Mouse (Mus musculus) cerebellum, adult 2 months (tissue): ENCODE data around the gene Atp11a. TPM values are rescaled to one million over a fixed set of nuclear protein-coding genes. Genes with fewer than 3 reads are reported as not detected.
A peak's percentile ranks its signal among the peaks of the same experiment; 100 is the strongest.

Source experiments
- DNase-seq, 2 experiments: peaks; one replicate each; pipeline ENCODE4 v3.0.0; 2021
- H3K27ac ChIP-seq: fragments of 200-500 bp; 2 replicates; pipeline ENCODE4 v1.5.1; 2012; ENCODE audit warnings: low read length, control low read depth, inconsistent platforms; ENCODE audit not compliant: insufficient read depth
- H3K27me3 ChIP-seq: fragments of 200-500 bp; 2 replicates; pipeline ENCODE4 v1.6.1; 2012; ENCODE audit warnings: inconsistent platforms, mild to moderate bottlenecking, low read length, moderate library complexity; ENCODE audit not compliant: control insufficient read depth, insufficient read depth
- H3K4me1 ChIP-seq: fragments of 200-500 bp; 2 replicates; pipeline ENCODE4 v1.6.1; 2011; ENCODE audit warnings: low read length; ENCODE audit not compliant: control insufficient read depth, insufficient read depth
- H3K4me3 ChIP-seq: fragments of 200-500 bp; replicated peaks from 2 replicates; pipeline ENCODE3; 2011; ENCODE audit warnings: mild to moderate bottlenecking, low read depth, low read length, control low read depth; ENCODE audit not compliant: insufficient read depth
- CTCF ChIP-seq: fragments of 200-500 bp; IDR thresholded peaks from 2 replicates; pipeline ENCODE4 v1.5.1; 2011; ENCODE audit warnings: low read depth, mild to moderate bottlenecking, control low read depth, low read length, moderate library complexity, borderline replicate concordance; ENCODE audit not compliant: insufficient read depth
- POLR2A ChIP-seq: fragments of 200-500 bp; IDR thresholded peaks from 2 replicates; pipeline ENCODE4 v1.6.1; 2011; ENCODE audit warnings: low read length, control low read depth, borderline replicate concordance; ENCODE audit not compliant: insufficient read depth
- WGBS: fragments of 180-500 bp; shearing (Covaris S2); methylation state at CpG from one replicate; pipeline ENCODE4 v1.1.7; 2018; 5-methylcytosine and 5-hydroxymethylcytosine counted together
- polyA plus RNA-seq: library from polyadenylated mRNA; depleted of rRNA; stranded (reverse); fragments of >200 nt; gene quantifications from 2 replicates; pipeline ENCODE4 v1.2.3, GENCODE M21; 2012

Gene Atp11a
- polyA plus RNA-seq, 1 experiment, result 63.6 TPM

DNA sequence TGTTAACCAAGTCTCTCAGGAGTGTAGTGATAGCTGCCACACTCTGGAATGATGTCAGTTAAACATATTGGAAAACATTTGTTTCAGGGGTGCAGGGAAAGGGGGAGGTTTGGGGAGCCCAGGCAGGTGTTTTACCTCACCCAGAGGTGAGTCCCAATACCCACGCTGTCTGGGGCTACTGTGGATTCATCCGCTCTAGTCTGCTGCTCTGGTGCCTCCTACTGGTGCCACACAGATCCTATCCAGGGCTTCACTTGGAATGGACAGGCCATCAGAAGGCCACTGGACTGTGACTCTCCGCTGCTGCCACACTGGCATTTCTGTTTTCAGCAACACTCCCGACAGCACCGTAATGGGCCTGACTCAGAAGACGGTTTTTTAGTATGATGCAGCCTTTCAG is 109.0 kb downstream of the Atp11a start:
- no peak overlapping the region for H3K4me3 ChIP-seq
- H3K27ac ChIP-seq, result no peak overlapping the region
- no peak for DNase-seq
- no peaks in the 10 kb centered on the region for H3K27me3 ChIP-seq
- H3K4me1 ChIP-seq, result peaks cover 17% of the 10 kb centered on the region
- TF ChIP-seq CTCF, result peak; percentile 22; the same call in 1 of the 2 replicates
- TF ChIP-seq POLR2A, result no peak
- 60% methylated on average over 6 of the region's 6 CpGs for WGBS

GRCm38 (mm10) chr8:12869661-12870060 is 112.8 kb downstream of the Atp11a start:
- Histone ChIP-seq H3K4me3 (no peak overlapping the region), H3K27me3 (no peaks in the 10 kb centered on the region), H3K27ac (no peak overlapping the region), H3K4me1 (peaks cover 6% of the 10 kb centered on the region)
- 54% methylated on average over 3 of the region's 3 CpGs for WGBS
- no peak for DNase-seq
- TF ChIP-seq POLR2A (no peak), CTCF (no peak)

GRCm38 (mm10) chr8:12870656-12871055 is 113.8 kb downstream of the Atp11a start:
- TF ChIP-seq CTCF (no peak), POLR2A (no peak)
- 92% methylated on average over 5 of the region's 5 CpGs for WGBS
- H3K27me3 ChIP-seq, result no peaks in the 10 kb centered on the region
- H3K4me1 ChIP-seq, result peaks cover 15% of the 10 kb centered on the region
- no peak overlapping the region for H3K4me3 ChIP-seq
- no peak for DNase-seq
- H3K27ac ChIP-seq, result no peak overlapping the region

GRCm38 (mm10) chr8:12871461-12871860 is 114.6 kb downstream of the Atp11a start:
- no peaks in the 10 kb centered on the region for H3K27me3 ChIP-seq
- no peak overlapping the region for H3K27ac ChIP-seq
- TF ChIP-seq CTCF, result no peak
- no peak for TF ChIP-seq POLR2A
- 41% methylated on average over 5 of the region's 5 CpGs for WGBS
- peaks cover 23% of the 10 kb centered on the region for H3K4me1 ChIP-seq
- no peak overlapping the region for H3K4me3 ChIP-seq
- DNase-seq, result no peak

DNA sequence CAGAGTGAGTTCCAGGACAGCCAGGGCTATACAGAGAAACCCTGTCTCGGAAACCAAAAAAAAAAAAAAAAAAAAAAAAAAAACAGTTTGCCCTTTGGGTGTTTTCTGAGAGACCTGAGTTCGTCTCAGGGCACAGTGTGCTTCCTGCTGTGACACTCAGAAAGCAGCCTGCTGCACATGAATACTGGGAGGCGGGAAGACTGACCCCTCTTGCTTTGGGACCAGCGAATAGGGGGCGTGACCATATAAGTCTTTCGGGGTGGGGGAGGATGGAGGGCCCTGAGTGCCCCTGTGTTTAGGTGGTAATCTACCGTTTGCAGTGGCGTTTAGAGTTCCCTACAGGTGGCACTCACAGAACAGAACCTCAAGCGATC is 116.2 kb downstream of the Atp11a start:
- H3K4me3 ChIP-seq, result peak overlapping the region; percentile 85
- H3K27ac ChIP-seq, result peak overlapping the region; percentile 73
- 9% methylated on average over 9 of the region's 9 CpGs for WGBS
- TF ChIP-seq POLR2A, result no peak
- TF ChIP-seq CTCF, result no peak
- peaks cover 31% of the 10 kb centered on the region for H3K4me1 ChIP-seq
- H3K27me3 ChIP-seq, result no peaks in the 10 kb centered on the region
- DNase-seq, result no peak

- TF ChIP-seq POLR2A, result peak; percentile 19; the same call in 1 of the 2 replicates
- no peak for TF ChIP-seq CTCF
- peak within 1 kb of the TSS; percentile 94 for H3K27ac ChIP-seq
- H3K27me3 ChIP-seq, result no peaks in the 10 kb centered on the region
- H3K4me1 ChIP-seq, result peaks cover 31% of the 10 kb centered on the region
- peak; percentile 80 to 82 for DNase-seq
- under 1% methylated on average over 29 of the region's 30 CpGs for WGBS
- H3K4me3 ChIP-seq, result peak within 1 kb of the TSS; percentile 85
Observed at GRCm38 (mm10) chr8:12873357-12874046, 116.7 kb downstream of the Atp11a start, which contains the start of gene Mcf2l. Mcf2l (plus strand) TSS chr8:12873806.

DNA sequence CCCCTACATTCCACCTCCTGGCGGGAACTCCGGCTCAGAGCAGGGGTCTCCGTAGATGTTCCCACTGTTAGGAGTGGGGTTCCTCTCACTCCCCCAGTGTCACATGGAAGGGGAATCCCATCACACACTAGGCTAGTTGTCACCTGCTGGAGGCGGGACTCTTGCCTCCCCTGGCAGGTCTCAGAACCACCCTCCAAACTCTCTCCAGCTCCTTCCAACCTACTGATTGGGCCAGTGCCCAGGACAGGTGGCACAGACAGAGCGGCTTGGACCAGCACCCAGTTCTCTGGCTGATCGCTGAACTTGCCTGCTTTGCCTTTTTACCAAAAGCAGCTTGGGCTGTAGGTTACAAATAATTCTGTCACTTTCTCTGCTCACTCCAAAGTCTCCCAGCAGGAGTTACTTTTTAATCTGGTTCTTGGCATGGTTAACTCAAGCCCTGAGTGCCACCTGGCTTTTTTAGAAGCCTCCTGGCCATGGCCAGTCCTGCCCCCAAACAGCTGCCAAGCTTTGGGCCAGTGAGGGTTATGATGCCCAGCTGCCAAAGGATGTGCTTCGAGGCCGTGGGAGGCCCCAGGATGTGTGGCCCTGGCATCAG is 117.5 kb downstream of the Atp11a start:
- TF ChIP-seq CTCF (no peak), POLR2A (0 out of 2 replicates have a peak, but pooled peaks have one; percentile 17)
- H3K4me1 ChIP-seq, result peaks cover 35% of the 10 kb centered on the region
- H3K27ac ChIP-seq, result peak overlapping the region; percentile 94
- peak; percentile 96 to 97 for DNase-seq
- WGBS, result 5% methylated on average over 8 of the region's 8 CpGs
- H3K27me3 ChIP-seq, result no peaks in the 10 kb centered on the region
- H3K4me3 ChIP-seq, result peak overlapping the region; percentile 85

DNA sequence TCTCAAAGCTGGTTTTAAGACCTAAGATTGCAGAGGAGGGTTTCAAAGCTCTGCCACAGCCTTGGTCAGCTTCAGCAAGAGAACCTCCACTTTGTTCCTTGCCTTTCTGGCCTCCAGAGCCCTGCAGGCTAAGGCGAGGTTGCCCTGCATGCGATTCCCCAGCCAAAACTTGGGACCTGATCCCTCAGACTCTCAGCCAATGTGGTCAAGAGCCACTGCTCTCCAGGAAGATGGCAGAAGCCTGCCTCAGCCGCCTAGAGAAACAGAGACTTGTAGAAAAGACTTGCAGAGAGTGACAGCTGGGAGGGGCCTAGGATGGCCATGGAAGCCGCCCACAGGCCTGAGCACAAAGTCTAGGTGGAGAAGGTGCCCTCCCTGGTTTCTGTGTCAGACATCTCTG is 118.2 kb downstream of the Atp11a start:
- no peaks in the 10 kb centered on the region for H3K27me3 ChIP-seq
- 28% methylated on average over 4 of the region's 4 CpGs for WGBS
- H3K4me3 ChIP-seq, result peak overlapping the region; percentile 28
- peaks cover 40% of the 10 kb centered on the region for H3K4me1 ChIP-seq
- H3K27ac ChIP-seq, result peak overlapping the region; percentile 94
- TF ChIP-seq POLR2A (no peak), CTCF (no peak)
- peak in 1 of 2 experiments; percentile 53 for DNase-seq
